Mouse (Mus musculus) MEL (cell line): ENCODE results near the gene Cep112.

Experiments
- CTCF ChIP-seq, 3 experiments: IDR thresholded peaks in 2 of 3; conservative IDR thresholded peaks in 1 of 3; 2 replicates each; pipeline ENCODE4 v1.5.1; 2011 to 2012; ENCODE audit warnings: low read length in 3 of 3, low read depth in 2 of 3, mild to moderate bottlenecking in 2 of 3, improper control_type of control experiment in 1 of 3, inconsistent platforms in 1 of 3, mixed read lengths in 1 of 3, moderate library complexity in 1 of 3; ENCODE audit not compliant: control insufficient read depth in 1 of 3, insufficient read depth in 1 of 3, poor library complexity in 1 of 3, severe bottlenecking in 1 of 3
- POLR2A ChIP-seq, 2 experiments: IDR thresholded peaks; 2 replicates each; pipeline ENCODE4 v1.6.1; 2011 to 2012; ENCODE audit warnings: low read length in 2 of 2, mild to moderate bottlenecking in 2 of 2, control low read depth in 1 of 2, improper control_type of control experiment in 1 of 2, low read depth in 1 of 2, moderate library complexity in 1 of 2; ENCODE audit not compliant: control insufficient read depth in 1 of 2, insufficient read depth in 1 of 2, poor library complexity in 1 of 2
- TAL1 ChIP-seq: IDR thresholded peaks from 2 replicates; pipeline ENCODE4 v1.6.1; 2012; ENCODE audit warnings: mild to moderate bottlenecking, inconsistent platforms, low read length, moderate library complexity, mixed read lengths

- TF ChIP-seq CTCF (IDR thresholded peaks at IDR 0.05 in 2 of 3, conservative IDR thresholded peaks at IDR 0.05 in 1 of 3; ENCODE audit: control insufficient read depth in 1 of 3, insufficient read depth in 1 of 3, low read depth in 2 of 3, low read length in 3 of 3, poor library complexity in 1 of 3, severe bottlenecking in 1 of 3) = no peak
- no peak for TF ChIP-seq TAL1
- no peak for TF ChIP-seq POLR2A (IDR thresholded peaks at IDR 0.05; ENCODE audit: control insufficient read depth in 1 of 2, insufficient read depth in 1 of 2, low read depth in 1 of 2, low read length in 2 of 2, poor library complexity in 1 of 2)
Measured at GRCm38 (mm10) chr11:108621434-108621901, 196.5 kb downstream of the Cep112 start.
